Mouse (Mus musculus): ENCODE measurements at regions not wholly inside any gene's neighbourhood (a gene's known extent, or its start where the extent isn't known, plus 50 kb on each side); places are given as distances from the start of the nearest gene placed in this dataset.

DNA sequence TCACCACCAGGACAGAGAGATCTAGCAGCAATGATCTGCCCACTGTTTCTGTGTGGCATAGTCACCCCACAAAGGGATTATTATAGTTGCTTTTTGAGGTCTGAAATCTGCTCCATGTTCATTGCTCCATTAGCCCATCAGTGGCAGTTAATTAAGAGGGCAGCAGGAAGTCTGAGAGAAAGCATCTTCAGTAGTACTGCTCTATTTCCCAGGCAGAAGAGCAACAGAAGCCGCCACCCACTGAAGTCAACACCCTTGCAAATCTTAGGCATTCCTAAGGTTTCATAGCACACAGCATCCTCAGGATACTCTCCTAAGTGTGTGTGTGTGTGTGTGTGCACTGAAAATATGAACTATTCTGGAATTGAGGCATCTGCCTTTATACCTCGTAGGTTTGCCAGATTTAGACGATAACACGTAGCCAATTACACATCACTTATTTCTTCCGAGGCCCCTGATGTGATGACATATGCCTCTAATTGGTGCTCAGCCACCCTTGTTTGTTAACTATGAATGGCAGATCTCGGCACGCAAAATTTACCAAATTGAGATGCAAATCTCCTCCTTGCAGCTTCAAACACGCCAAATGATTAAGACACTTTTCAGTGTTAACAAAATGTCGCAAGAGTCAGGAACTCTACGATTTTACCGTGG lies 161.0 kb upstream of the Lyplal1 start:
- Histone ChIP-seq H3K27me3 (replicated peaks; ENCODE audit: control insufficient read depth, insufficient read depth, low read length) (no peaks in the 10 kb centered on the region), H3K27ac (ENCODE audit: insufficient read depth, low read depth, low read length) (no peak overlapping the region), H3K4me1 (ENCODE audit: control insufficient read depth, insufficient read depth, low read length) (no peaks in the 10 kb centered on the region), H3K36me3 (ENCODE audit: control insufficient read depth, insufficient read depth, low read length) (no peaks in the 10 kb centered on the region), H3K4me3 (ENCODE audit: insufficient read depth, low read depth, low read length) (no peak overlapping the region)
- WGBS: 88% methylated on average over 11 of the region's 11 CpGs
- TF ChIP-seq POLR2A (IDR thresholded peaks at IDR 0.05; ENCODE audit: low read depth, low read length) (no peak), CTCF (conservative IDR thresholded peaks at IDR 0.05; ENCODE audit: insufficient read depth, insufficient read length, low read depth, low read length) (no peak)
- DNase-seq: no peak

DNA sequence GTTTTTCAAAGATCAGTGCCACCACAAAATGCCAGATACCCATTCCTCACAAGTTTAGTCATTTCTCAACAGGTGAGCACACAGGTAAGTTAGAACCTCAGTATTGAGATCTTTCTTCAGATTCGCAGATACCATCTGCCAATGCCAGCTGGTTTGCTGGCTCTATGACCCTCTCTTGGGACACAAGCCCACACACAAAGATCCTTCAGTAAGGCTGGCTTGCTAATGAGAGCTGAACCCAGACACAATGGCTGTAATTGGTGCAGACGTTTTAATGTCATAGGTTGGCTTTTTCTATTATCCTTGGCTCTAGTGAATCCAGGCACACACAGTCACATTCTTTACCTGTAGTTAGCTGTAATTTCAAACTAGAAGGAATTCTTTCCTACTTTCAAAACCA lies 154.3 kb upstream of the Lyplal1 start:
- no peak overlapping the region for H3K27ac ChIP-seq (ENCODE audit: insufficient read depth, low read depth, low read length)
- 87% methylated on average over 2 of the region's 2 CpGs for WGBS
- peaks cover 4% of the 10 kb centered on the region; the same call in 1 of the 2 replicates for H3K4me1 ChIP-seq (ENCODE audit: control insufficient read depth, insufficient read depth, low read length)
- no peak overlapping the region for H3K4me3 ChIP-seq (ENCODE audit: insufficient read depth, low read depth, low read length)
- no peaks in the 10 kb centered on the region for H3K27me3 ChIP-seq (replicated peaks; ENCODE audit: control insufficient read depth, insufficient read depth, low read length)
- DNase-seq: no peak
- H3K36me3 ChIP-seq (ENCODE audit: control insufficient read depth, insufficient read depth, low read length): no peaks in the 10 kb centered on the region
- TF ChIP-seq CTCF (conservative IDR thresholded peaks at IDR 0.05; ENCODE audit: insufficient read depth, insufficient read length, low read depth, low read length): no peak
- no peak for TF ChIP-seq POLR2A (IDR thresholded peaks at IDR 0.05; ENCODE audit: low read depth, low read length)

DNA sequence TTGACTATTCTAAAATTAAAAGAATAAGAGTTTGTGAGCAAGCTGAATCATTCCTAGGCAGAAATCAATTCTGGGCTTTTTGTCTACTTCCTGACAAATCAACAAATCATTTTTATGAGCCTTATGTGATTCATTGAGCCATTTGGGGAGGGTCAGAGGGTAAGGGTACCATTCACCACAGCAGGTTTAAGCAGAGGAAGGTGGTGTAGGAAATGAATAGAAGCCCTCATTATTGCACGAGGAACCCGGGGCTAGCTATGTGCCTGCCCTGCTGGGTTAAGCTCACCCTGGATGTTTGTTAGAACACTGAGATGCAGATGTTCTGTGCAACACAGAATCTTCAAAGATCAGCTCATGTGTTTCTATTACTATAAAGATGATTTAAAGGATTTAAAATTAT lies 150.2 kb upstream of the Lyplal1 start:
- TF ChIP-seq POLR2A (IDR thresholded peaks at IDR 0.05; ENCODE audit: low read depth, low read length) (no peak), CTCF (conservative IDR thresholded peaks at IDR 0.05; ENCODE audit: insufficient read depth, insufficient read length, low read depth, low read length) (no peak)
- no peaks in the 10 kb centered on the region for H3K36me3 ChIP-seq (ENCODE audit: control insufficient read depth, insufficient read depth, low read length)
- WGBS: 41% methylated on average over 2 of the region's 2 CpGs
- no peak overlapping the region for H3K27ac ChIP-seq (ENCODE audit: insufficient read depth, low read depth, low read length)
- H3K4me1 ChIP-seq (ENCODE audit: control insufficient read depth, insufficient read depth, low read length): peaks cover 4% of the 10 kb centered on the region; the same call in 1 of the 2 replicates
- H3K27me3 ChIP-seq (replicated peaks; ENCODE audit: control insufficient read depth, insufficient read depth, low read length): no peaks in the 10 kb centered on the region
- no peak overlapping the region for H3K4me3 ChIP-seq (ENCODE audit: insufficient read depth, low read depth, low read length)
- DNase-seq: no peak

DNA sequence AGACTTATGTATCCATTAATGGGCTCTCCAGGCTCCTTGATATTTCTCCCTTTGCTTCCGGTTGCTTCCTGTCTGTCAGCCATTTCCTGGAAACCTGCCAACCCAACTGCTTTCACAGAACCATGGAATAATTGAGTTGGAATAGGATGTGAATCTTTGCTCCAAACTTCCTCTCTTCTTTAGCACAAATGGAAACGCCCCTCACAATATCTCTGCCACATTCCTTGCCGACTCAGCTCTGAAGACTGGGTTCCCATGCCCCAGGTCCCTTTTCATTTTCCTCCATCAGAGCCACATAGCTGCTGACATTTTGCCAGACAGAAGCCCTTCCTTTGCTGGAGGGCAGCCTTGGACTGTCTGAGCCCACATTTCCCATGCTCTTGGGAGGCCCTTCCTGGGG lies 147.5 kb upstream of the Lyplal1 start:
- peaks cover 8% of the 10 kb centered on the region; the same call in 1 of the 2 replicates for H3K4me1 ChIP-seq (ENCODE audit: control insufficient read depth, insufficient read depth, low read length)
- WGBS: 38% methylated on average over 3 of the region's 3 CpGs
- H3K27ac ChIP-seq (ENCODE audit: insufficient read depth, low read depth, low read length): no peak overlapping the region
- TF ChIP-seq CTCF (conservative IDR thresholded peaks at IDR 0.05; ENCODE audit: insufficient read depth, insufficient read length, low read depth, low read length) (no peak), POLR2A (IDR thresholded peaks at IDR 0.05; ENCODE audit: low read depth, low read length) (no peak)
- no peak overlapping the region for H3K4me3 ChIP-seq (ENCODE audit: insufficient read depth, low read depth, low read length)
- H3K27me3 ChIP-seq (replicated peaks; ENCODE audit: control insufficient read depth, insufficient read depth, low read length): no peaks in the 10 kb centered on the region
- H3K36me3 ChIP-seq (ENCODE audit: control insufficient read depth, insufficient read depth, low read length): no peaks in the 10 kb centered on the region
- DNase-seq: peak; percentile 40

GRCm38 (mm10) chr1:186263955-186264354 lies 146.8 kb upstream of the Lyplal1 start:
- no peak overlapping the region for H3K4me3 ChIP-seq (ENCODE audit: insufficient read depth, low read depth, low read length)
- 61% methylated on average over 7 of the region's 7 CpGs for whole genome bisulfite sequencing
- H3K36me3 ChIP-seq (ENCODE audit: control insufficient read depth, insufficient read depth, low read length): no peaks in the 10 kb centered on the region
- peaks cover 7% of the 10 kb centered on the region; the same call in 1 of the 2 replicates for H3K4me1 ChIP-seq (ENCODE audit: control insufficient read depth, insufficient read depth, low read length)
- no peaks in the 10 kb centered on the region for H3K27me3 ChIP-seq (replicated peaks; ENCODE audit: control insufficient read depth, insufficient read depth, low read length)
- H3K27ac ChIP-seq (ENCODE audit: insufficient read depth, low read depth, low read length): no peak overlapping the region
- DNase-seq: no peak
- TF ChIP-seq POLR2A (IDR thresholded peaks at IDR 0.05; ENCODE audit: low read depth, low read length) (no peak), CTCF (conservative IDR thresholded peaks at IDR 0.05; ENCODE audit: insufficient read depth, insufficient read length, low read depth, low read length) (no peak)

GRCm38 (mm10) chr1:186263196-186263595 lies 146.1 kb upstream of the Lyplal1 start:
- Histone ChIP-seq H3K4me3 (ENCODE audit: insufficient read depth, low read depth, low read length) (no peak overlapping the region), H3K27ac (ENCODE audit: insufficient read depth, low read depth, low read length) (no peak overlapping the region), H3K4me1 (ENCODE audit: control insufficient read depth, insufficient read depth, low read length) (0 out of 2 replicates have a peak, but pooled peaks cover 4% of the 10 kb centered on the region), H3K27me3 (replicated peaks; ENCODE audit: control insufficient read depth, insufficient read depth, low read length) (no peaks in the 10 kb centered on the region), H3K36me3 (ENCODE audit: control insufficient read depth, insufficient read depth, low read length) (no peaks in the 10 kb centered on the region)
- WGBS: 71% methylated on average over 3 of the region's 3 CpGs
- TF ChIP-seq POLR2A (IDR thresholded peaks at IDR 0.05; ENCODE audit: low read depth, low read length) (no peak), CTCF (conservative IDR thresholded peaks at IDR 0.05; ENCODE audit: insufficient read depth, insufficient read length, low read depth, low read length) (no peak)
- peak; percentile 54 for DNase-seq

- TF ChIP-seq POLR2A (IDR thresholded peaks at IDR 0.05; ENCODE audit: low read depth, low read length): no peak
- no peak for TF ChIP-seq CTCF (conservative IDR thresholded peaks at IDR 0.05; ENCODE audit: insufficient read depth, insufficient read length, low read depth, low read length)
- H3K4me1 ChIP-seq (ENCODE audit: control insufficient read depth, insufficient read depth, low read length): 0 out of 2 replicates have a peak, but pooled peaks cover 4% of the 10 kb centered on the region
- no peak for DNase-seq
- no peaks in the 10 kb centered on the region for H3K36me3 ChIP-seq (ENCODE audit: control insufficient read depth, insufficient read depth, low read length)
- WGBS: 69% methylated on average over 6 of the region's 6 CpGs
- H3K27ac ChIP-seq (ENCODE audit: insufficient read depth, low read depth, low read length): no peak overlapping the region
- H3K27me3 ChIP-seq (replicated peaks; ENCODE audit: control insufficient read depth, insufficient read depth, low read length): no peaks in the 10 kb centered on the region
- H3K4me3 ChIP-seq (ENCODE audit: insufficient read depth, low read depth, low read length): no peak overlapping the region
These were observed 144.9 kb upstream of the Lyplal1 start for GRCm38 (mm10) chr1:186262040-186262439.

Data from kidney, adult 2 months (tissue).